Mouse (Mus musculus) E14TG2a.4 (cell line): ENCODE data around the gene Dpp9.

Experiments used
- CTCF ChIP-seq: conservative IDR thresholded peaks from 2 replicates; pipeline ENCODE4 v1.5.1; 2014; ENCODE audit warnings: low read length
- NANOG ChIP-seq: IDR thresholded peaks from 2 replicates; pipeline ENCODE4 v1.6.1; 2014; ENCODE audit warnings: borderline replicate concordance, low read length, mixed read lengths
- POU5F1 ChIP-seq: IDR thresholded peaks from 2 replicates; pipeline ENCODE4 v1.6.1; 2014; ENCODE audit warnings: low read length, borderline replicate concordance

DNA sequence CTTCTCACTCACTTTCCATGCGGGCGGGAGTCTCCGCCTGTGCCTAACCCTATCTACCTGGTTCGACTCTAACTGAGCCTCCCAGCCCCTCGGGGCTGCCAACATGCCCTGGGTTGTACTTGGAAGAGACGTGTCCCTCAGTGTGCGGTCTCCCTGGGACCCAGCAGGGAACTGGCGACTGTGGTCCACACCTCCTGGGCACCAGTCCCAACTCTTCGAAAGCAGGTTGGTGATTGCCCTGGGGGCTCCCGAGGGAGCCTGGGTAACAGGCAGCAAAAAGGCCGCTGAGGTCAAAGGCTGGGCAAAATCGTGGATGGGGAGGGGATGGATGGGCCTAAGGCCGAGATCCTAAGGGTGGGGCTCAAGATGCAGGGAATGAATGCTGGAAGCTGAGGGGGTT lies 1.0 kb downstream of the Dpp9 start:
- no peak for TF ChIP-seq CTCF
- no peak for TF ChIP-seq NANOG
- no peak for TF ChIP-seq POU5F1
